Mouse (Mus musculus): ENCODE measurements around the gene Zfp536. TPM values are rescaled to one million over a fixed set of nuclear protein-coding genes. Genes with fewer than 3 reads are reported as not detected.

Gene Zfp536
- 10 to 100 TPM; 44.4 to 45.5 TPM for total RNA-seq (2021)
- long read RNA-seq, experiment 1, partial matches to known transcripts: 1 of 3 reads
- long read RNA-seq, experiment 1, other reads (novel, unspliced or antisense): 2 of 3 reads
- long read RNA-seq, experiment 2, full-length matches to known transcripts: 1 of 13 reads
- long read RNA-seq, experiment 2, partial matches to known transcripts: 3 of 13 reads
- long read RNA-seq, experiment 2, other reads (novel, unspliced or antisense): 9 of 13 reads

GRCm38 (mm10) chr7:37773312-37773702 is at the start of gene Zfp536:
Gene Zfp536 (minus strand): TSS chr7:37773641.
- no peak for DNase-seq (ENCODE audit: low spot score in 2 of 2)
- no peak for TF ChIP-seq CTCF (conservative IDR thresholded peaks at IDR 0.05)
- Histone ChIP-seq H3K27ac (peak within 1 kb of the TSS; percentile 90), H3K4me3 (peak within 1 kb of the TSS; percentile 59)

- no peak for DNase-seq (ENCODE audit: low spot score in 2 of 2)
- no peak for TF ChIP-seq CTCF (conservative IDR thresholded peaks at IDR 0.05)
- no peak overlapping the region for H3K4me3 ChIP-seq
- H3K27ac ChIP-seq: no peak overlapping the region
Measured at GRCm38 (mm10) chr7:37820670-37821301, 47.3 kb upstream of the Zfp536 start.

- H3K4me3 ChIP-seq: no peak overlapping the region
- DNase-seq (ENCODE audit: low spot score in 2 of 2): no peak
- no peak overlapping the region for H3K27ac ChIP-seq
- TF ChIP-seq CTCF (conservative IDR thresholded peaks at IDR 0.05): no peak
Measured at GRCm38 (mm10) chr7:37818631-37819340, 45.3 kb upstream of the Zfp536 start.

- no peak for DNase-seq (ENCODE audit: low spot score in 2 of 2)
- no peak overlapping the region for H3K4me3 ChIP-seq
- TF ChIP-seq CTCF (conservative IDR thresholded peaks at IDR 0.05): no peak
- no peak overlapping the region for H3K27ac ChIP-seq
Measured at GRCm38 (mm10) chr7:37816901-37817300, 43.5 kb upstream of the Zfp536 start.

GRCm38 (mm10) chr7:37814844-37815406 is 41.5 kb upstream of the Zfp536 start:
- no peak for TF ChIP-seq CTCF (conservative IDR thresholded peaks at IDR 0.05)
- Histone ChIP-seq H3K4me3 (no peak overlapping the region), H3K27ac (no peak overlapping the region)
- DNase-seq (ENCODE audit: low spot score in 2 of 2): no peak

GRCm38 (mm10) chr7:37813676-37814075 is 40.2 kb upstream of the Zfp536 start:
- no peak for DNase-seq (ENCODE audit: low spot score in 2 of 2)
- Histone ChIP-seq H3K27ac (no peak overlapping the region), H3K4me3 (no peak overlapping the region)
- TF ChIP-seq CTCF (conservative IDR thresholded peaks at IDR 0.05): no peak

GRCm38 (mm10) chr7:37809908-37810307 is 36.5 kb upstream of the Zfp536 start:
- DNase-seq (ENCODE audit: low spot score in 2 of 2): peak; percentile 4 to 39
- no peak overlapping the region for H3K4me3 ChIP-seq
- no peak for TF ChIP-seq CTCF (conservative IDR thresholded peaks at IDR 0.05)
- no peak overlapping the region for H3K27ac ChIP-seq

- TF ChIP-seq CTCF (conservative IDR thresholded peaks at IDR 0.05): no peak
- no peak for DNase-seq (ENCODE audit: low spot score in 2 of 2)
- H3K4me3 ChIP-seq: no peak overlapping the region
- H3K27ac ChIP-seq: no peak overlapping the region
Measured at GRCm38 (mm10) chr7:37809001-37809400, 35.6 kb upstream of the Zfp536 start.

GRCm38 (mm10) chr7:37801160-37801559 is 27.7 kb upstream of the Zfp536 start:
- Histone ChIP-seq H3K27ac (no peak overlapping the region), H3K4me3 (no peak overlapping the region)
- no peak for TF ChIP-seq CTCF (conservative IDR thresholded peaks at IDR 0.05)
- DNase-seq (ENCODE audit: low spot score in 2 of 2): no peak

- TF ChIP-seq CTCF (conservative IDR thresholded peaks at IDR 0.05): no peak
- no peak overlapping the region for H3K27ac ChIP-seq
- no peak for DNase-seq (ENCODE audit: low spot score in 2 of 2)
- H3K4me3 ChIP-seq: no peak overlapping the region
Measured at GRCm38 (mm10) chr7:37788721-37789120, 15.3 kb upstream of the Zfp536 start.

GRCm38 (mm10) chr7:37775502-37775901 is 2.1 kb upstream of the Zfp536 start:
- H3K4me3 ChIP-seq: no peak overlapping the region
- peak in 1 of 2 experiments; percentile 70 for DNase-seq (ENCODE audit: low spot score in 2 of 2)
- no peak overlapping the region for H3K27ac ChIP-seq
- TF ChIP-seq CTCF (conservative IDR thresholded peaks at IDR 0.05): peak; percentile 93

- Histone ChIP-seq H3K4me3 (no peak overlapping the region), H3K27ac (no peak overlapping the region; the same call in 1 of the 2 replicates)
- DNase-seq (ENCODE audit: low spot score in 2 of 2): no peak
- TF ChIP-seq CTCF (conservative IDR thresholded peaks at IDR 0.05): no peak
Measured at GRCm38 (mm10) chr7:37774463-37774970, 1.1 kb upstream of the Zfp536 start.

- peak overlapping the region; percentile 90 for H3K27ac ChIP-seq
- TF ChIP-seq CTCF (conservative IDR thresholded peaks at IDR 0.05): no peak
Measured at GRCm38 (mm10) chr7:37773906-37774305, 465 bp upstream of the Zfp536 start.

More at GRCm38 (mm10) chr7:37773906-37774305, 465 bp upstream of the Zfp536 start:
- DNase-seq (ENCODE audit: low spot score in 2 of 2): no peak
- peak overlapping the region; percentile 59 for H3K4me3 ChIP-seq

Measured in layer of hippocampus, adult 2 months (tissue).